8 mouse cellular contexts compared by ENCODE assay signal in the genomic region with DNA sequence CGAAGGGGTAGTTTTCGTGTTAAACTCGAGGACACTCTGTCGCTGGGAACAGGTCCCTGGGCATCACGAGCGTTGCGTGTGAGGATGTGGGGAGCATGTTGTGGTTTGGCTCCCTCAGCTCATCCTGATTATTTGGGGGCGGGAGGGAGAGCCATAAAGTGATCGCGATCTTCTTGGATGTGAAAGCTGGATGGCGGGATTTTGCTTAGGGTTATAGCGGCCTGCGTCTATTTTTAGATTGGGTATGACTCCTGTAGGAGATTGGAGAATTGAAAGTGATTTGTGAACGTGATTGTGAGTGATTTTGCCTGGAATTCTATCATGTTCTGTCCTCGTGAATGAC. TPM values are rescaled to one million over a fixed set of nuclear protein-coding genes. Genes with fewer than 3 reads are reported as not detected.
DNase-seq lines count a peak whose midpoint lies in the region; ATAC-seq lines count a peak whose summit lies in the region.

No protein-coding gene starts in this region.

- peaks cover 5% of the 10 kb centered on the region for H3K36me3 ChIP-seq in heart, embryonic 11.5 days (ENCODE audit: control insufficient read depth, insufficient read depth, low read length)
- H3K36me3 ChIP-seq in forebrain, embryonic 11.5 days (ENCODE audit: control insufficient read depth, insufficient read depth, low read length): no peaks in the 10 kb centered on the region; the same call in 1 of the 2 replicates
- no peaks in the 10 kb centered on the region for H3K36me3 ChIP-seq in liver, embryonic 16.5 days (ENCODE audit: control insufficient read depth, insufficient read depth)

- intact Hi-C loops in heart, postnatal 14 days (cut with DNase I): loop anchor here (5.0 kb wide), 1 partner anchor 35 kb away; no protein-coding TSS in a partner anchor

- H3K27ac ChIP-seq in heart, embryonic 11.5 days (ENCODE audit: low read depth, low read length): peak overlapping the region; percentile 73
- H3K27ac ChIP-seq in forebrain, embryonic 11.5 days (ENCODE audit: low read depth, low read length): no peak overlapping the region
- no peak overlapping the region; the same call in 1 of the 2 replicates for H3K27ac ChIP-seq in liver, embryonic 16.5 days (ENCODE audit: low read length)

- H3K27me3 ChIP-seq in heart, embryonic 11.5 days (ENCODE audit: control insufficient read depth, insufficient read depth, low read length): no peaks in the 10 kb centered on the region
- H3K27me3 ChIP-seq in forebrain, embryonic 11.5 days (ENCODE audit: control insufficient read depth, insufficient read depth, low read length): no peaks in the 10 kb centered on the region
- H3K27me3 ChIP-seq in liver, embryonic 16.5 days (ENCODE audit: control insufficient read depth, insufficient read depth, low read depth, low read length): no peaks in the 10 kb centered on the region

- peak overlapping the region; percentile 82 for H3K9ac ChIP-seq in heart, embryonic 11.5 days (ENCODE audit: low read depth, low read length)
- peak overlapping the region; percentile 83 for H3K9ac ChIP-seq in forebrain, embryonic 11.5 days (ENCODE audit: low read length)
- H3K9ac ChIP-seq in liver, embryonic 16.5 days (ENCODE audit: low read depth, low read length): peak overlapping the region; percentile 69

- H3K4me1 ChIP-seq in heart, embryonic 11.5 days (ENCODE audit: control insufficient read depth, insufficient read depth, low read length): no peaks in the 10 kb centered on the region
- H3K4me1 ChIP-seq in forebrain, embryonic 11.5 days (replicated peaks; ENCODE audit: control insufficient read depth, insufficient read depth, low read length): peaks cover 2% of the 10 kb centered on the region; the same call in 1 of the 2 replicates
- H3K4me1 ChIP-seq in liver, embryonic 16.5 days (ENCODE audit: control insufficient read depth, low read depth, low read length): peaks cover 4% of the 10 kb centered on the region

- 6% methylated on average over 15 of the region's 15 CpGs for WGBS in heart, embryonic 11.5 days (ENCODE audit: insufficient replicate concordance)
- 10% methylated on average over 15 of the region's 15 CpGs for WGBS in forebrain, embryonic 11.5 days
- WGBS in liver, embryonic 16.5 days (ENCODE audit: insufficient replicate concordance): 4% methylated on average over 15 of the region's 15 CpGs

- H3K4me3 ChIP-seq in heart, embryonic 11.5 days (ENCODE audit: low read depth, low read length): peak overlapping the region; percentile 78
- peak overlapping the region; percentile 66 for H3K4me3 ChIP-seq in forebrain, embryonic 11.5 days (ENCODE audit: low read depth, low read length)
- peak overlapping the region; percentile 80 for H3K4me3 ChIP-seq in liver, embryonic 16.5 days (ENCODE audit: low read depth, low read length)

- ATAC-seq in heart, embryonic 11.5 days (replicated peaks; ENCODE audit: insufficient number of reproducible peaks, low FRiP score, low TSS enrichment): no peak
- no peak; the same call in 1 of the 2 replicates for ATAC-seq in forebrain, embryonic 11.5 days (replicated peaks; ENCODE audit: low FRiP score)
- ATAC-seq in liver, embryonic 16.5 days (ENCODE audit: low read depth): no peak

- DNase-seq in heart, postnatal 14 days: no peak
- DNase-seq in ES-CJ7 (ENCODE audit: low read depth, low spot score): peak; percentile 30
- no peak for DNase-seq in forebrain, embryonic 11.5 days (ENCODE audit: low spot score)
- DNase-seq in adrenal gland, adult 18-20 months (ENCODE audit: low spot score in 2 of 2): no peak
- DNase-seq in layer of hippocampus, postnatal 25 days (ENCODE audit: extremely low spot score in 1 of 2, low spot score in 1 of 2): no peak
- no peak for DNase-seq in right cerebral cortex, postnatal 25 days

- H3K9me3 ChIP-seq in heart, embryonic 11.5 days (replicated peaks; ENCODE audit: control insufficient read depth, low read length): no peaks in the 10 kb centered on the region
- H3K9me3 ChIP-seq in forebrain, embryonic 11.5 days (ENCODE audit: control insufficient read depth, low read length): no peaks in the 10 kb centered on the region
- H3K9me3 ChIP-seq in liver, embryonic 16.5 days (replicated peaks; ENCODE audit: control insufficient read depth, low read length): no peaks in the 10 kb centered on the region; the same call in 1 of the 2 replicates

- H3K4me2 ChIP-seq in heart, embryonic 11.5 days: peak overlapping the region; percentile 81
- peak overlapping the region; percentile 65 for H3K4me2 ChIP-seq in forebrain, embryonic 11.5 days (ENCODE audit: low read depth, low read length, severe bottlenecking)
- H3K4me2 ChIP-seq in liver, embryonic 16.5 days (ENCODE audit: low read depth, low read length): peak overlapping the region; percentile 98

RNA-seq across cellular contexts. Expression of gene Zfp382, which starts 0.4 kb away (rescaled TPM):
- polyA plus RNA-seq in heart, embryonic 11.5 days (2014; fragmentation: Nextera tagmentation; extraction: Ambion mirVana): 5.3 and 5.8 TPM in 2 replicates
- total RNA-seq in heart, postnatal 14 days (2021): 1 to 10 TPM; 4.2 to 4.4 TPM
- polyA plus RNA-seq in forebrain, embryonic 11.5 days (2014; fragmentation: Nextera tagmentation; extraction: Ambion mirVana): 12.6 and 15.3 TPM in 2 replicates
- polyA plus RNA-seq in liver, embryonic 16.5 days (2015; fragmentation: Nextera tagmentation; extraction: Ambion mirVana): 1.0 and 1.4 TPM in 2 replicates
- total RNA-seq in adrenal gland, adult 18-20 months (2021): 1 to 10 TPM; 3.2 to 5.1 TPM
- 10 to 100 TPM; 30.4 to 31.5 TPM for total RNA-seq in layer of hippocampus, postnatal 25 days (2021)

RNA-seq across cellular contexts. Expression of gene Zfp260, which starts 27.6 kb away (rescaled TPM):
- 87.2 and 96.0 TPM in 2 replicates for polyA plus RNA-seq in heart, embryonic 11.5 days (2014; fragmentation: Nextera tagmentation; extraction: Ambion mirVana)
- total RNA-seq in heart, postnatal 14 days (2021): 10 to 100 TPM; 35.9 to 40.9 TPM
- polyA plus RNA-seq in forebrain, embryonic 11.5 days (2014; fragmentation: Nextera tagmentation; extraction: Ambion mirVana): 121 and 124 TPM in 2 replicates
- polyA plus RNA-seq in liver, embryonic 16.5 days (2015; fragmentation: Nextera tagmentation; extraction: Ambion mirVana): 14.4 and 14.7 TPM in 2 replicates
- total RNA-seq in adrenal gland, adult 18-20 months (2021): 10 to 100 TPM; 38.4 to 45.1 TPM
- 10 to 100 TPM; 64.8 to 89.9 TPM for total RNA-seq in layer of hippocampus, postnatal 25 days (2021)

RNA-seq across cellular contexts. Expression of gene Zfp566, which starts 31.8 kb away (rescaled TPM):
- polyA plus RNA-seq in heart, embryonic 11.5 days (2014; fragmentation: Nextera tagmentation; extraction: Ambion mirVana): 7.4 and 8.1 TPM in 2 replicates
- total RNA-seq in heart, postnatal 14 days (2021): 1 to 10 TPM; 1.5 to 1.8 TPM
- polyA plus RNA-seq in forebrain, embryonic 11.5 days (2014; fragmentation: Nextera tagmentation; extraction: Ambion mirVana): 12.8 and 13.8 TPM in 2 replicates
- 1.0 and 1.4 TPM in 2 replicates for polyA plus RNA-seq in liver, embryonic 16.5 days (2015; fragmentation: Nextera tagmentation; extraction: Ambion mirVana)
- 1 to 10 TPM; 2.9 to 4.1 TPM for total RNA-seq in adrenal gland, adult 18-20 months (2021)
- 1 to 10 TPM; 5.3 to 7.1 TPM for total RNA-seq in layer of hippocampus, postnatal 25 days (2021)

RNA-seq across cellular contexts. Expression of gene Gm26920, which starts 31.9 kb away (rescaled TPM):
- polyA plus RNA-seq in heart, embryonic 11.5 days (2014; fragmentation: Nextera tagmentation; extraction: Ambion mirVana): 0.26 and 0.96 TPM in 2 replicates
- total RNA-seq in heart, postnatal 14 days (2021): not detected
- polyA plus RNA-seq in forebrain, embryonic 11.5 days (2014; fragmentation: Nextera tagmentation; extraction: Ambion mirVana): 1.9 and 2.9 TPM in 2 replicates
- polyA plus RNA-seq in liver, embryonic 16.5 days (2015; fragmentation: Nextera tagmentation; extraction: Ambion mirVana): not detected in 2 replicates
- not detected for total RNA-seq in adrenal gland, adult 18-20 months (2021)
- total RNA-seq in layer of hippocampus, postnatal 25 days (2021): 1 to 10 TPM in 1 of 2 experiments, not detected in 1; 2.0 TPM

RNA-seq across cellular contexts. Expression of gene Zfp146, which starts 47.4 kb away (rescaled TPM):
- polyA plus RNA-seq in heart, embryonic 11.5 days (2014; fragmentation: Nextera tagmentation; extraction: Ambion mirVana): 6.6 and 10.4 TPM in 2 replicates
- 10 to 100 TPM; 29.6 to 34.9 TPM for total RNA-seq in heart, postnatal 14 days (2021)
- 14.0 and 15.5 TPM in 2 replicates for polyA plus RNA-seq in forebrain, embryonic 11.5 days (2014; fragmentation: Nextera tagmentation; extraction: Ambion mirVana)
- polyA plus RNA-seq in liver, embryonic 16.5 days (2015; fragmentation: Nextera tagmentation; extraction: Ambion mirVana): 3.7 TPM in 2 replicates
- 10 to 100 TPM; 48.5 to 54.2 TPM for total RNA-seq in adrenal gland, adult 18-20 months (2021)
- 10 to 100 TPM; 49.2 to 50.2 TPM for total RNA-seq in layer of hippocampus, postnatal 25 days (2021)

Comparison
In these comparisons a context has a peak if more than half of its experiments do, and no peak if none do; other contexts are left out.
1. RNA of gene Zfp382, which starts 0.4 kb away (total RNA-seq): 30.4 to 31.5 TPM in layer of hippocampus, postnatal 25 days; 3.2 to 5.1 TPM in adrenal gland, adult 18-20 months and 4.2 to 4.4 TPM in heart, postnatal 14 days; every median in the first group is over 4 times any median in the second.
2. Peak in every context shown above with its lines, with median percentiles within 50 percentile points of each other: H3K4me2 ChIP-seq, H3K4me3 ChIP-seq and H3K9ac ChIP-seq.